Mouse (Mus musculus): ENCODE measurements around the gene Nfe2l3.
A peak's percentile ranks its signal among the peaks of the same experiment; 100 is the strongest.

Gene Nfe2l3

GRCm38 (mm10) chr6:51442191-51442835 lies 9.8 kb downstream of the Nfe2l3 start:
- no peak for DNase-seq (ENCODE audit: extremely low read depth, low read depth, low spot score)

- DNase-seq (ENCODE audit: extremely low read depth, low read depth, low spot score), result no peak
These were observed 20.5 kb downstream of the Nfe2l3 start for GRCm38 (mm10) chr6:51452927-51453503.

GRCm38 (mm10) chr6:51454949-51455348 lies 22.5 kb downstream of the Nfe2l3 start:
- no peak for DNase-seq (ENCODE audit: extremely low read depth, low read depth, low spot score)

GRCm38 (mm10) chr6:51456198-51456597 lies 23.7 kb downstream of the Nfe2l3 start:
- no peak for DNase-seq (ENCODE audit: extremely low read depth, low read depth, low spot score)

GRCm38 (mm10) chr6:51457283-51457682 lies 24.8 kb downstream of the Nfe2l3 start:
- DNase-seq (ENCODE audit: extremely low read depth, low read depth, low spot score), result no peak

- DNase-seq (ENCODE audit: extremely low read depth, low read depth, low spot score), result no peak
These were observed 25.4 kb downstream of the Nfe2l3 start for GRCm38 (mm10) chr6:51457770-51458387.

GRCm38 (mm10) chr6:51458925-51459312 lies 26.4 kb downstream of the Nfe2l3 start:
- no peak for DNase-seq (ENCODE audit: extremely low read depth, low read depth, low spot score)

- no peak for DNase-seq (ENCODE audit: extremely low read depth, low read depth, low spot score)
These were observed 27.0 kb downstream of the Nfe2l3 start for GRCm38 (mm10) chr6:51459313-51460020.

- no peak for DNase-seq (ENCODE audit: extremely low read depth, low read depth, low spot score)
These were observed 27.5 kb downstream of the Nfe2l3 start for GRCm38 (mm10) chr6:51460021-51460360.

GRCm38 (mm10) chr6:51460363-51460762 lies 27.9 kb downstream of the Nfe2l3 start:
- DNase-seq (ENCODE audit: extremely low read depth, low read depth, low spot score), result no peak

- DNase-seq (ENCODE audit: extremely low read depth, low read depth, low spot score), result no peak
These were observed 35.2 kb downstream of the Nfe2l3 start for GRCm38 (mm10) chr6:51467649-51468048.

- no peak for DNase-seq (ENCODE audit: extremely low read depth, low read depth, low spot score)
These were observed 36.6 kb downstream of the Nfe2l3 start for GRCm38 (mm10) chr6:51468891-51469561.

- DNase-seq (ENCODE audit: extremely low read depth, low read depth, low spot score), result peak; percentile 95
These were observed 37.3 kb downstream of the Nfe2l3 start, which contains the start of gene Hnrnpa2b1 for GRCm38 (mm10) chr6:51469715-51470310. Gene Hnrnpa2b1 (minus strand): TSS chr6:51469894.

- no peak for DNase-seq (ENCODE audit: extremely low read depth, low read depth, low spot score)
These were observed 38.1 kb downstream of the Nfe2l3 start, which contains the start of gene Cbx3 for GRCm38 (mm10) chr6:51470311-51471178. Gene Cbx3 (plus strand): TSS chr6:51470360.

- no peak for DNase-seq (ENCODE audit: extremely low read depth, low read depth, low spot score)
These were observed 38.7 kb downstream of the Nfe2l3 start for GRCm38 (mm10) chr6:51471179-51471505.

GRCm38 (mm10) chr6:51471782-51472181 lies 39.3 kb downstream of the Nfe2l3 start:
- DNase-seq (ENCODE audit: extremely low read depth, low read depth, low spot score), result no peak

GRCm38 (mm10) chr6:51472213-51472612 lies 39.7 kb downstream of the Nfe2l3 start:
- no peak for DNase-seq (ENCODE audit: extremely low read depth, low read depth, low spot score)

- DNase-seq (ENCODE audit: extremely low read depth, low read depth, low spot score), result no peak
These were observed 46.8 kb downstream of the Nfe2l3 start for GRCm38 (mm10) chr6:51479136-51479731.

GRCm38 (mm10) chr6:51481548-51481947 lies 49.1 kb downstream of the Nfe2l3 start:
- no peak for DNase-seq (ENCODE audit: extremely low read depth, low read depth, low spot score)

- DNase-seq (ENCODE audit: extremely low read depth, low read depth, low spot score), result no peak
These were observed 51.4 kb downstream of the Nfe2l3 start for GRCm38 (mm10) chr6:51483861-51484260.
